Comparison of ENCODE assay signal across 12 mouse cellular contexts in the genomic region with DNA sequence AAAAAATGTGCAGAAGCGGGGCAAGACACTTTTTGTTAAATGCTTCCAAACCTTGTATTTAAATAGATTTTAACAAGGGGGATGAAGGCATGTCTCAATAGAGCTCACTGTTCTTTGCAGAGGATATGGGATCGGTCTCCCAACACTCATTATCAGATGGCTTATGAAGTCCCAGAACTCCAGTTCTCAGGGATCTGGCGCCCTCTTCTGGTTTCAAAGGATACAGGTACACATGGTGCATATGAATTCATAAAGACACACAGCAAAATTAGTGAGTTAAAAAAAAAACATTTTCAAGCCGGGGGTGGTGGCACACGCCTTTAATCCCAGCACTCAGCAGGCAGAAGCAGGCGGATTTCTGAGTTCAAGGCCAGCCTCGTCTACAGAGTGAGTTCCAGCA. TPM values are rescaled to one million over a fixed set of nuclear protein-coding genes. Genes with fewer than 3 reads are reported as not detected.
A peak's percentile ranks its signal among the peaks of the same experiment; 100 is the strongest.
DNase-seq lines count a peak whose midpoint lies in the region; ATAC-seq and TF ChIP-seq lines count a peak whose summit lies in the region.
"Had no signal": no experiment of that assay in that cellular context is flagged by ENCODE, and none has a peak within 500 bp of the region (broad histone marks: within the 10 kb centered on the region; RNA-seq: fewer than 3 reads in every experiment).

No protein-coding gene starts in this region.

- intact Hi-C loops in heart, adult 2 months (cut with DNase I), result loop anchor here (10.0 kb wide), 1 partner anchor 271 kb away; a partner anchor contains a TSS

- no peak for TF ChIP-seq EP300 in heart, adult 2 months (IDR thresholded peaks at IDR 0.05; ENCODE audit: insufficient read depth, low read depth, low read length)

- no peak for TF ChIP-seq POLR2A in heart, adult 2 months (IDR thresholded peaks at IDR 0.05; ENCODE audit: insufficient read depth, low read depth, low read length)

- WGBS in heart, adult 2 months, result 94% methylated on average over 7 of the region's 7 CpGs
- WGBS in lung, embryonic 14.5 days, result 90% methylated on average over 7 of the region's 7 CpGs
- WGBS in embryonic facial prominence, embryonic 11.5 days, result 89% methylated on average over 7 of the region's 7 CpGs

- DNase-seq in heart, adult 2 months, result no peak
- no peak for DNase-seq in heart, adult 8-10 months (ENCODE audit: low spot score)
- DNase-seq in lung, embryonic 14.5 days, result peak; percentile 48
- no peak for DNase-seq in lung, adult 18-20 months
- peak; percentile 44 for DNase-seq in embryonic facial prominence, embryonic 11.5 days (ENCODE audit: low spot score)
- no peak for DNase-seq in ovary, postnatal 14 days (ENCODE audit: low spot score)
- DNase-seq in Muller cell, postnatal 12 days (ENCODE audit: inconsistent ontology term), result no peak
- DNase-seq: lung, postnatal 14 days had no signal

- no peak overlapping the region for H3K4me3 ChIP-seq in heart, adult 2 months
- no peak overlapping the region for H3K4me3 ChIP-seq in lung, embryonic 14.5 days (ENCODE audit: low read depth, low read length)
- no peak overlapping the region for H3K4me3 ChIP-seq in E14TG2a.4 (replicated peaks; ENCODE audit: low read length)
- no peak overlapping the region for H3K4me3 ChIP-seq in embryonic facial prominence, embryonic 11.5 days (ENCODE audit: low read depth, low read length)
- H3K4me3 ChIP-seq: heart, embryonic 15.5 days; neural tube, embryonic 12.5 days had no signal

- H3K27ac ChIP-seq in heart, adult 2 months, result no peak overlapping the region
- no peak overlapping the region for H3K27ac ChIP-seq in lung, embryonic 14.5 days (ENCODE audit: low read depth)
- no peak overlapping the region for H3K27ac ChIP-seq in embryonic facial prominence, embryonic 11.5 days (replicated peaks; ENCODE audit: low read depth, low read length)
- H3K27ac ChIP-seq: heart, embryonic 15.5 days; neural tube, embryonic 12.5 days had no signal

- no peaks in the 10 kb centered on the region for H3K27me3 ChIP-seq in heart, adult 2 months (ENCODE audit: control insufficient read depth, insufficient read depth, low read length)
- no peaks in the 10 kb centered on the region for H3K27me3 ChIP-seq in lung, embryonic 14.5 days (ENCODE audit: insufficient read depth, low read length)
- H3K27me3 ChIP-seq in E14TG2a.4 (ENCODE audit: insufficient read depth, low read length), result no peaks in the 10 kb centered on the region
- no peaks in the 10 kb centered on the region for H3K27me3 ChIP-seq in embryonic facial prominence, embryonic 11.5 days (ENCODE audit: control insufficient read depth, insufficient read depth, low read length)
- H3K27me3 ChIP-seq: heart, embryonic 15.5 days; neural tube, embryonic 12.5 days had no signal

- no peaks in the 10 kb centered on the region for H3K9me3 ChIP-seq in lung, embryonic 14.5 days (ENCODE audit: low read depth, low read length)
- no peaks in the 10 kb centered on the region for H3K9me3 ChIP-seq in E14TG2a.4 (ENCODE audit: low read length)
- no peaks in the 10 kb centered on the region for H3K9me3 ChIP-seq in embryonic facial prominence, embryonic 11.5 days (replicated peaks; ENCODE audit: control insufficient read depth, low read length)
- H3K9me3 ChIP-seq: heart, embryonic 15.5 days; neural tube, embryonic 12.5 days had no signal

- no peaks in the 10 kb centered on the region for H3K36me3 ChIP-seq in heart, adult 2 months (ENCODE audit: control insufficient read depth, insufficient read depth, low read length)
- peaks cover 50% of the 10 kb centered on the region for H3K36me3 ChIP-seq in lung, embryonic 14.5 days (ENCODE audit: insufficient read depth)
- peaks cover 49% of the 10 kb centered on the region for H3K36me3 ChIP-seq in E14TG2a.4 (ENCODE audit: insufficient read depth, low read length)
- peaks cover 5% of the 10 kb centered on the region; the same call in 1 of the 2 replicates for H3K36me3 ChIP-seq in embryonic facial prominence, embryonic 11.5 days (replicated peaks; ENCODE audit: control insufficient read depth, insufficient read depth, low read depth, low read length)

- peak; percentile 51 for TF ChIP-seq CTCF in heart, adult 2 months (IDR thresholded peaks at IDR 0.05)
- peak; percentile 36 for TF ChIP-seq CTCF in lung, embryonic 14.5 days (IDR thresholded peaks at IDR 0.05; ENCODE audit: low read depth)
- peak; percentile 33 for TF ChIP-seq CTCF in E14TG2a.4 (conservative IDR thresholded peaks at IDR 0.05; ENCODE audit: low read length)

- H3K79me2 ChIP-seq in heart, adult 2 months (replicated peaks; ENCODE audit: control insufficient read depth, insufficient read depth, low read length), result 0 out of 2 replicates have a peak, but pooled peaks cover 1% of the 10 kb centered on the region

- peaks cover 1% of the 10 kb centered on the region; the same call in 1 of the 2 replicates for H3K4me1 ChIP-seq in heart, adult 2 months (ENCODE audit: control insufficient read depth, insufficient read depth, low read length)
- no peaks in the 10 kb centered on the region for H3K4me1 ChIP-seq in lung, embryonic 14.5 days (ENCODE audit: insufficient read depth)
- peaks cover 70% of the 10 kb centered on the region for H3K4me1 ChIP-seq in E14TG2a.4 (replicated peaks; ENCODE audit: low read depth, low read length)
- H3K4me1 ChIP-seq in embryonic facial prominence, embryonic 11.5 days (ENCODE audit: control insufficient read depth, insufficient read depth, low read length), result no peaks in the 10 kb centered on the region

- ATAC-seq in lung, embryonic 14.5 days (ENCODE audit: insufficient read depth), result no peak
- ATAC-seq in embryonic facial prominence, embryonic 11.5 days (replicated peaks; ENCODE audit: insufficient number of reproducible peaks, low FRiP score, low TSS enrichment, low read depth), result no peak
- ATAC-seq: intestine, embryonic 16.5 days had no signal

- no peak overlapping the region for H3K4me2 ChIP-seq in lung, embryonic 14.5 days
- H3K4me2 ChIP-seq in embryonic facial prominence, embryonic 11.5 days (ENCODE audit: low read depth, low read length), result no peak overlapping the region
- H3K4me2 ChIP-seq: heart, embryonic 15.5 days had no signal

- H3K9ac ChIP-seq in heart, adult 2 months (ENCODE audit: low read depth, low read length), result no peak overlapping the region
- no peak overlapping the region for H3K9ac ChIP-seq in lung, embryonic 14.5 days
- H3K9ac ChIP-seq in embryonic facial prominence, embryonic 11.5 days (replicated peaks; ENCODE audit: low read length), result no peak overlapping the region
- H3K9ac ChIP-seq: heart, embryonic 15.5 days; neural tube, embryonic 12.5 days had no signal

RNA-seq across cellular contexts. Expression of a gene that starts 2.6 kb away (rescaled TPM):
- 100 to 1,000 TPM in 1 of 2 experiments, 10 to 100 TPM in 1; 76.8 to 112 TPM for total RNA-seq in heart, adult 2 months (2021)
- 44.7 and 55.9 TPM in 2 replicates for polyA plus RNA-seq in heart, adult 2 months (2012; rRNA removed)
- 100 to 1,000 TPM in 1 of 4 experiments, 10 to 100 TPM in 3; 75.9 to 101 (median 94.1) TPM for total RNA-seq in heart, adult 8-10 months (2022)
- 45.6 and 49.6 TPM in 2 replicates for polyA plus RNA-seq in lung, embryonic 14.5 days (2014; fragmentation: Nextera tagmentation; extraction: Ambion mirVana)
- 52.2 and 56.2 TPM in 2 replicates for polyA plus RNA-seq in embryonic facial prominence, embryonic 11.5 days (2014; fragmentation: Nextera tagmentation; extraction: Ambion mirVana)

RNA-seq across cellular contexts. Expression of a gene that starts 6.6 kb away (rescaled TPM):
- 1 to 10 TPM; 6.2 to 7.8 TPM for total RNA-seq in heart, adult 2 months (2021)
- polyA plus RNA-seq in heart, adult 2 months (2012; rRNA removed), result 3.1 and 4.7 TPM in 2 replicates
- total RNA-seq in heart, adult 8-10 months (2022), result 1 to 10 TPM; 6.1 to 8.4 (median 6.3) TPM
- 18.8 and 19.0 TPM in 2 replicates for polyA plus RNA-seq in lung, embryonic 14.5 days (2014; fragmentation: Nextera tagmentation; extraction: Ambion mirVana)
- polyA plus RNA-seq in embryonic facial prominence, embryonic 11.5 days (2014; fragmentation: Nextera tagmentation; extraction: Ambion mirVana), result 11.6 and 12.0 TPM in 2 replicates

Comparison
In these comparisons a context has a peak if more than half of its experiments do, and no peak if none do; other contexts are left out.
1. DNase-seq: peak in lung, embryonic 14.5 days (single experiment) and embryonic facial prominence, embryonic 11.5 days (single experiment); none in heart, adult 2 months (0 of 2), heart, adult 8-10 months (single experiment), lung, adult 18-20 months (0 of 2), ovary, postnatal 14 days (single experiment) and Muller cell, postnatal 12 days (single experiment).
2. Peak in every context shown above with its lines, with median percentiles within 50 percentile points of each other: CTCF ChIP-seq.